Mouse (Mus musculus) myocyte (in vitro differentiated cells): ENCODE data around the gene Ttc6. TPM values are rescaled to one million over a fixed set of nuclear protein-coding genes. Genes with fewer than 3 reads are reported as not detected.

Experiments
- H3K27me3 ChIP-seq: one replicate; pipeline ENCODE4 v1.6.1; 2011; ENCODE audit not compliant: control insufficient read depth, insufficient read depth, insufficient read length
- H3K36me3 ChIP-seq: one replicate; pipeline ENCODE4 v1.6.1; 2011; ENCODE audit not compliant: control insufficient read depth, insufficient read depth
- H3K4me2 ChIP-seq: one replicate; pipeline ENCODE4 v1.6.1; 2011; ENCODE audit warnings: low read depth, control low read depth
- H3K4me3 ChIP-seq: one replicate; pipeline ENCODE4 v1.5.1; 2011; ENCODE audit warnings: mild to moderate bottlenecking, control low read depth, moderate library complexity
- H3K79me2 ChIP-seq: one replicate; pipeline ENCODE4 v1.6.1; 2011; ENCODE audit not compliant: control insufficient read depth, insufficient read depth
- H3ac ChIP-seq: one replicate; pipeline ENCODE4 v1.6.1; 2011; ENCODE audit not compliant: control insufficient read depth, insufficient read length
- CEBPB ChIP-seq: IDR thresholded peaks from 2 replicates; pipeline ENCODE4 v1.6.1; 2011; ENCODE audit warnings: mild to moderate bottlenecking, moderate library complexity; ENCODE audit not compliant: poor library complexity, insufficient read depth, severe bottlenecking
- E2F4 ChIP-seq: IDR thresholded peaks from one replicate; pipeline ENCODE4 v1.6.1; 2011; ENCODE audit warnings: mild to moderate bottlenecking, control low read depth, moderate library complexity; ENCODE audit not compliant: insufficient read depth
- MAX ChIP-seq: IDR thresholded peaks from one replicate; pipeline ENCODE4 v1.6.1; 2011; ENCODE audit warnings: low read depth, mild to moderate bottlenecking, control low read depth
- MYOD1 ChIP-seq, 3 experiments: IDR thresholded peaks; one replicate each; pipeline ENCODE4 v1.6.1; 2011; ENCODE audit warnings: control low read depth in 2 of 3, low read depth in 2 of 3, mild to moderate bottlenecking in 2 of 3, moderate library complexity in 1 of 3; ENCODE audit not compliant: insufficient read length in 2 of 3, control insufficient read depth in 1 of 3
- MYOG ChIP-seq, 3 experiments: IDR thresholded peaks; one replicate each; pipeline ENCODE4 v1.6.1; 2011; ENCODE audit warnings: control low read depth in 2 of 3, low read depth in 2 of 3, mild to moderate bottlenecking in 2 of 3; ENCODE audit not compliant: insufficient read length in 2 of 3, control insufficient read depth in 1 of 3, insufficient read depth in 1 of 3
- POLR2A ChIP-seq: IDR thresholded peaks from one replicate; pipeline ENCODE4 v1.6.1; 2011; ENCODE audit warnings: low read depth, mild to moderate bottlenecking, control low read depth, moderate library complexity; ENCODE audit not compliant: insufficient read length
- POLR2AphosphoS2 ChIP-seq: IDR thresholded peaks from one replicate; pipeline ENCODE4 v1.6.1; 2011; ENCODE audit warnings: low read depth, control low read depth; ENCODE audit not compliant: insufficient read length
- REST ChIP-seq: IDR thresholded peaks from one replicate; pipeline ENCODE4 v1.6.1; 2011; ENCODE audit warnings: mild to moderate bottlenecking, control low read depth, moderate library complexity; ENCODE audit not compliant: insufficient read depth, insufficient read length
- SRF ChIP-seq: IDR thresholded peaks from one replicate; pipeline ENCODE4 v1.6.1; 2011; ENCODE audit warnings: low read depth; ENCODE audit not compliant: control insufficient read depth, insufficient read length
- TCF12 ChIP-seq: IDR thresholded peaks from one replicate; pipeline ENCODE4 v1.6.1; 2011; ENCODE audit warnings: mild to moderate bottlenecking, control low read depth; ENCODE audit not compliant: poor library complexity, insufficient read depth, severe bottlenecking
- TCF3 ChIP-seq: IDR thresholded peaks from one replicate; pipeline ENCODE4 v1.6.1; 2011; ENCODE audit warnings: low read depth, control low read depth; ENCODE audit not compliant: insufficient read length
- USF1 ChIP-seq: IDR thresholded peaks from one replicate; pipeline ENCODE4 v1.6.1; 2011; ENCODE audit warnings: low read depth, mild to moderate bottlenecking, control low read depth, moderate library complexity
- polyA plus RNA-seq: library from polyadenylated mRNA; unstranded; fragments of >200 nt; fragmentation: generic; extraction: Trizol; gene quantifications from one replicate; pipeline ENCODE4 v1.2.1, GENCODE M21; 2012; ENCODE audit warnings: missing spikeins

The Ttc6 gene
- polyA plus RNA-seq, 1 experiment: not detected

DNA sequence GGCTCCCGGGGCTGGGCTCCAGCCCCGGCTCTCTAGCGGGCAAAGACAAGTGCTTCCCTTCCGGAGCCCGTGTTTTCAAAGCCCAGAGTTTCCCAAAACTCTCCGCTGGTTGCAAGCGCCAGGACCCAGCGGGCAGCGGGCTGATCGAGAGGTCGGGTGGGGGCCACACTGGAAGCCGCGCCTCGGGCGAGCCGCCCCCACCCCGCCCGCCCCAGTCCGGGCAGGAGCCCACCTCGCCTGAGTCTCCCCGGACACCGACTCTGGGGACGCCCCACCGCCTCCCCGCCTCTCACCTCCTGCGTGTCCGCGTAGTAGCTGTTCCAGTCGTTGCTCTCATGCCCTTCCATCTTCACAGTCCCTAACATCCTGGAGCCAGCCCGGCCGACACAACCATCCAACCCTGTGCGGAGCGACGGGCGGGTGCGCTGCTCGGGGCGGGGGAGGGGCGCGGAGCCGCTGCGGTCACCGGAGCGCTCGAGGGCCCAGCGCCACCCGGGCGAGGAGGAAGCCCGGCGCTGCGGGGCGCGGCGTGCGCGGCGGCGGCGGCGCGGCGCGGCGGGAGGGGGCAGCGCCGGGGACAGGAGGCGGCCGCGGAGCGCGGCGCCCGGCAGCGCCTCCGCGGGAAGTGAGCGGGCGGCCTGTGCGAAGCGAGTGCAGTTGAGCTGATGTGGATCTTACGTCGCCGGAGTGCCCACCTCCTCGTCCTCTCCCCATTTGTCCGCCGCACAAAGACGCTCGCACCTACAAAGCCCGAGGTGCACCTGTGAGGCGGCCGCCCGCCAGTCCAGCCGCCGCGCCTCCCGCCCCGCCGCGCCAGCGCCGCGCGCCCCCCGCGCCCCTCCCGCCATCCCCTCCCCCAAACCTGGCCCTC is 18.3 kb upstream of the Ttc6 start:
- no peak for TF ChIP-seq MYOD1 (IDR thresholded peaks at IDR 0.05; ENCODE audit: control insufficient read depth in 1 of 3, insufficient read length in 2 of 3, low read depth in 2 of 3)
- no peak for TF ChIP-seq TCF12
- no peak for TF ChIP-seq E2F4
- TF ChIP-seq TCF3: no peak
- no peak for TF ChIP-seq POLR2A
- no peak for TF ChIP-seq POLR2AphosphoS2
- no peak for TF ChIP-seq MYOG (IDR thresholded peaks at IDR 0.05; ENCODE audit: control insufficient read depth in 1 of 3, insufficient read depth in 1 of 3, insufficient read length in 2 of 3, low read depth in 2 of 3)
- TF ChIP-seq CEBPB: no peak
- Histone ChIP-seq H3K36me3 (no peaks in the 10 kb centered on the region), H3K4me3 (no peak overlapping the region), H3K4me2 (peak overlapping the region; percentile 18), H3K79me2 (no peaks in the 10 kb centered on the region), H3K27me3 (no peaks in the 10 kb centered on the region), H3ac (no peak overlapping the region)

- Histone ChIP-seq H3K27me3 (no peaks in the 10 kb centered on the region), H3K4me2 (no peak within 1 kb of the TSS), H3K79me2 (no peaks in the 10 kb centered on the region), H3K36me3 (no peaks in the 10 kb centered on the region), H3ac (no peak within 1 kb of the TSS), H3K4me3 (no peak within 1 kb of the TSS)
- no peak for TF ChIP-seq TCF12
- TF ChIP-seq TCF3: no peak
Observed at GRCm38 (mm10) chr12:57546415-57547201, 17.3 kb upstream of the Ttc6 start, which contains the start of gene Foxa1. Foxa1 (minus strand) TSS chr12:57546916.

GRCm38 (mm10) chr12:57547890-57548289 is 16.0 kb upstream of the Ttc6 start:
- Histone ChIP-seq H3K4me2 (no peak overlapping the region), H3K36me3 (no peaks in the 10 kb centered on the region), H3K27me3 (no peaks in the 10 kb centered on the region), H3K4me3 (no peak overlapping the region), H3K79me2 (no peaks in the 10 kb centered on the region), H3ac (no peak overlapping the region)
- TF ChIP-seq POLR2AphosphoS2 (no peak), REST (no peak), TCF3 (no peak)

- Histone ChIP-seq H3K4me3 (no peak overlapping the region), H3K4me2 (no peak overlapping the region), H3K27me3 (no peaks in the 10 kb centered on the region), H3K36me3 (no peaks in the 10 kb centered on the region), H3ac (no peak overlapping the region), H3K79me2 (no peaks in the 10 kb centered on the region)
- no peak for TF ChIP-seq TCF3
- no peak for TF ChIP-seq MYOG (IDR thresholded peaks at IDR 0.05; ENCODE audit: control insufficient read depth in 1 of 3, insufficient read depth in 1 of 3, insufficient read length in 2 of 3, low read depth in 2 of 3)
- TF ChIP-seq POLR2A: no peak
- no peak for TF ChIP-seq E2F4
- TF ChIP-seq SRF: no peak
- TF ChIP-seq USF1: no peak
- no peak for TF ChIP-seq REST
- TF ChIP-seq MAX: no peak
- no peak for TF ChIP-seq MYOD1 (IDR thresholded peaks at IDR 0.05; ENCODE audit: control insufficient read depth in 1 of 3, insufficient read length in 2 of 3, low read depth in 2 of 3)
- TF ChIP-seq POLR2AphosphoS2: no peak
- no peak for TF ChIP-seq TCF12
- no peak for TF ChIP-seq CEBPB
Observed at GRCm38 (mm10) chr12:57548352-57548980, 15.4 kb upstream of the Ttc6 start.
